Mouse (Mus musculus): ENCODE results near the gene Slc7a8. TPM values are rescaled to one million over a fixed set of nuclear protein-coding genes. Genes with fewer than 3 reads are reported as not detected.

Slc7a8 gene
- polyA plus RNA-seq, 1 experiment from 2014 or later, result 12.1 TPM

Other genes starting within 250 kb of the Slc7a8 start
- gene Haus4, start 227.3 kb downstream of the Slc7a8 start, polyA plus RNA-seq (2014; fragmentation: Nextera tagmentation; extraction: Ambion mirVana), result 56.3 and 60.9 TPM in 2 replicates
- gene Ajuba, start 204.4 kb downstream of the Slc7a8 start, polyA plus RNA-seq (2014; fragmentation: Nextera tagmentation; extraction: Ambion mirVana), result 17.4 and 32.2 TPM in 2 replicates
- gene 4931414P19Rik, start 176.0 kb downstream of the Slc7a8 start, polyA plus RNA-seq (2014; fragmentation: Nextera tagmentation; extraction: Ambion mirVana), result 5.7 and 7.7 TPM in 2 replicates
- 420 and 456 TPM in 2 replicates for gene Psmb5, start 163.9 kb downstream of the Slc7a8 start, polyA plus RNA-seq (2014; fragmentation: Nextera tagmentation; extraction: Ambion mirVana)
- not detected in 2 replicates for gene Psmb11, start 160.5 kb downstream of the Slc7a8 start, polyA plus RNA-seq (2014; fragmentation: Nextera tagmentation; extraction: Ambion mirVana)
- not detected in 2 replicates for gene Gm17606, start 141.0 kb downstream of the Slc7a8 start, polyA plus RNA-seq (2014; fragmentation: Nextera tagmentation; extraction: Ambion mirVana)
- 5.0 and 5.7 TPM in 2 replicates for gene Cdh24, start 140.6 kb downstream of the Slc7a8 start, polyA plus RNA-seq (2014; fragmentation: Nextera tagmentation; extraction: Ambion mirVana)
- 89.8 and 110 TPM in 2 replicates for gene 1700123O20Rik, start 95.7 kb downstream of the Slc7a8 start, polyA plus RNA-seq (2014; fragmentation: Nextera tagmentation; extraction: Ambion mirVana)
- 161 and 169 TPM in 2 replicates for gene Acin1, start 95.0 kb downstream of the Slc7a8 start, polyA plus RNA-seq (2014; fragmentation: Nextera tagmentation; extraction: Ambion mirVana)
- gene Gm29776, start 83.1 kb downstream of the Slc7a8 start, polyA plus RNA-seq (2014; fragmentation: Nextera tagmentation; extraction: Ambion mirVana), result 0.08 and 0.16 TPM in 2 replicates
- gene Cebpe, start 69.8 kb downstream of the Slc7a8 start, polyA plus RNA-seq (2014; fragmentation: Nextera tagmentation; extraction: Ambion mirVana), result not detected in 2 replicates
- not detected in 2 replicates for gene Rnf212b, start 32.2 kb upstream of the Slc7a8 start, polyA plus RNA-seq (2014; fragmentation: Nextera tagmentation; extraction: Ambion mirVana)
- 10.3 and 19.1 TPM in 2 replicates for gene Homez, start 89.0 kb upstream of the Slc7a8 start, polyA plus RNA-seq (2014; fragmentation: Nextera tagmentation; extraction: Ambion mirVana)
- 2.9 and 4.5 TPM in 2 replicates for gene Ppp1r3e, start 95.6 kb upstream of the Slc7a8 start, polyA plus RNA-seq (2014; fragmentation: Nextera tagmentation; extraction: Ambion mirVana)
- 5.3 and 6.1 TPM in 2 replicates for gene Bcl2l2, start 101.4 kb upstream of the Slc7a8 start, polyA plus RNA-seq (2014; fragmentation: Nextera tagmentation; extraction: Ambion mirVana)
- gene Gm20521, start 101.5 kb upstream of the Slc7a8 start, polyA plus RNA-seq (2014; fragmentation: Nextera tagmentation; extraction: Ambion mirVana), result 0.44 TPM in 1 of 2 replicates, not detected in the other
- 178 and 227 TPM in 2 replicates for gene Pabpn1, start 110.6 kb upstream of the Slc7a8 start, polyA plus RNA-seq (2014; fragmentation: Nextera tagmentation; extraction: Ambion mirVana)
- 41.0 and 58.9 TPM in 2 replicates for gene Slc22a17, start 131.2 kb upstream of the Slc7a8 start, polyA plus RNA-seq (2014; fragmentation: Nextera tagmentation; extraction: Ambion mirVana)
- gene Efs, start 144.2 kb upstream of the Slc7a8 start, polyA plus RNA-seq (2014; fragmentation: Nextera tagmentation; extraction: Ambion mirVana), result 26.2 and 33.8 TPM in 2 replicates
- gene Il25, start 150.7 kb upstream of the Slc7a8 start, polyA plus RNA-seq (2014; fragmentation: Nextera tagmentation; extraction: Ambion mirVana), result 0.24 TPM in 1 of 2 replicates, not detected in the other
- 0.89 and 3.3 TPM in 2 replicates for gene Cmtm5, start 154.3 kb upstream of the Slc7a8 start, polyA plus RNA-seq (2014; fragmentation: Nextera tagmentation; extraction: Ambion mirVana)
- 0.30 and 0.54 TPM in 2 replicates for gene Myh6, start 185.0 kb upstream of the Slc7a8 start, polyA plus RNA-seq (2014; fragmentation: Nextera tagmentation; extraction: Ambion mirVana)
- gene Gm17428, start 195.0 kb upstream of the Slc7a8 start, polyA plus RNA-seq (2014; fragmentation: Nextera tagmentation; extraction: Ambion mirVana), result not detected in 2 replicates
- 0.11 and 2.0 TPM in 2 replicates for gene Myh7, start 212.7 kb upstream of the Slc7a8 start, polyA plus RNA-seq (2014; fragmentation: Nextera tagmentation; extraction: Ambion mirVana)
- 80.8 and 109 TPM in 2 replicates for gene Ngdn, start 233.5 kb upstream of the Slc7a8 start, polyA plus RNA-seq (2014; fragmentation: Nextera tagmentation; extraction: Ambion mirVana)

Measured in kidney, embryonic 14.5 days (tissue).